Mouse (Mus musculus) megakaryocyte, embryonic 14.5 days (primary cell): ENCODE data around the gene Ryr1. TPM values are rescaled to one million over a fixed set of nuclear protein-coding genes. Genes with fewer than 3 reads are reported as not detected.

Experiments
- H3K27me3 ChIP-seq: replicated peaks from 2 replicates; pipeline ENCODE3; 2012; ENCODE audit warnings: inconsistent platforms
- H3K36me3 ChIP-seq: replicated peaks from 2 replicates; pipeline ENCODE3; 2012; ENCODE audit warnings: low read length, inconsistent platforms, mixed read lengths
- H3K4me1 ChIP-seq: 2 replicates; pipeline ENCODE4 v1.6.1; 2012; ENCODE audit warnings: inconsistent platforms
- H3K4me3 ChIP-seq: replicated peaks from 2 replicates; pipeline ENCODE3; 2012; ENCODE audit warnings: moderate library complexity, mild to moderate bottlenecking, inconsistent platforms
- H3K9me3 ChIP-seq: 2 replicates; pipeline ENCODE4 v1.6.1; 2012; ENCODE audit warnings: inconsistent platforms
- FLI1 ChIP-seq: IDR thresholded peaks from 2 replicates; pipeline ENCODE4 v1.6.1; 2012; ENCODE audit warnings: low read length, inconsistent platforms, mixed read lengths
- GATA1 ChIP-seq: IDR thresholded peaks from 3 replicates; pipeline ENCODE4 v1.6.1; 2012; ENCODE audit warnings: mixed read lengths, low read length, inconsistent platforms, borderline replicate concordance
- polyA plus RNA-seq: library from polyadenylated mRNA; stranded (reverse); fragments of >175 nt; gene quantifications from 2 replicates; pipeline ENCODE4 v1.2.3, GENCODE M21; 2012; ENCODE audit warnings: low replicate concordance; ENCODE audit not compliant: insufficient read depth

Ryr1 gene
- polyA plus RNA-seq, 1 experiment, result 0.12 TPM

DNA sequence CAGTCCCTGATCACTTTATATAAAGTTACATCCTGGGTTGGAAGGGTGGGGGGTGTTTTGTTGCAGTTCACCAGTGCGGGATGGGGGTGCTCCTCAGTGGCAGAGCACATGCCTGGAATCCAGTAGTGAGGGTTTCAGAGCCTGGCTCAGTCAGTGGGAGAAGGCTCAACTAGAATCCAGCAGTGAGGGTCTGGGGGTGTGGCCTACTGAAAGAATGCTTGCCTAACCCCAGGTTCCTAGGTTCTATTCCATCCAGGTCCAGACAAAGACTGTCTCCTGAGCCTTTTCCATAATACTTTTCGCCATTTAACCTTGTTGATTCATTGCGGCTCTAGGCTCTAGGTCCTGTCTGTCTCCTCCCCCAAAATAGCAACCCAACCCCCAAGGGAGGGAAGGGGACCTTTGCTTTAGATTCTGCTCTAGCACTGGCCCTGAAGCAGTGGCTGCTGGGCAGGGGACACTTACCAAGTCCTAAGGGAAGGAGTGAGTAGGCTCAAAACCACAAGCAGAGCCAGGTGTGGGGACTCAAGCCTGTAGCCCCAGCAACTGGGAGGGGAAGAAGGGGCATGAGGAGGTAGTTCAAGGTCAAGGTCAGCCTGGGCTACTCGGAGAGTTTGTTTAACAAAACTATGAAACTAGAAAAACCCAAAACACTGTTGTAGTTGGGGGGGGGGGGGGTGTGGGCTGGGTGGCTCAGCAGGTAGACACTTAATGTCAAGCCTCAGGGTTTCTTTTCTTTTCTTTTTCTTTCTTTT is 158.1 kb downstream of the Ryr1 start:
- TF ChIP-seq FLI1 (no peak), GATA1 (no peak)
- H3K4me3 ChIP-seq, result no peak overlapping the region
- H3K27me3 ChIP-seq, result no peaks in the 10 kb centered on the region
- peaks cover 39% of the 10 kb centered on the region for H3K4me1 ChIP-seq
- H3K36me3 ChIP-seq, result peaks cover 34% of the 10 kb centered on the region
- H3K9me3 ChIP-seq, result no peaks in the 10 kb centered on the region

DNA sequence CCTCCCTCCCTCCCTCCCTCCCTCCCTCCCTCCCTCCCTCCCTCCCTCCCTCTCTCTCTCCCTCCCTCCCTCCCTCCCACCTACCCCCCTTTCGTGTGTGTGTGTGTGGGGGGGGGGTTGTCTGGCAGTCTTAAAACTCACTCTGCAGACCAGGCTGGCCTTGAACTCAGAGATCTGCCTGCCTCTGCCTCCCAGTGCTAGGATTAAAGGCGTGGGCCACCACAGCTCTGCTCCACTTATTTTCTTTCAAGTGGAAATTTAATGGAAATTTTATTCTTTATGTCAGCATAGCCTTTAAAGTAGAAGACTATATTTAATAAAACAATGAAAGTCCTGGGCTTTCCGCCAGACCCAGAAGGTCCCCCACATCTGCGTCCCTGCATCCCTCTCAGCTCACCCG is 158.8 kb downstream of the Ryr1 start:
- H3K4me3 ChIP-seq, result no peak overlapping the region
- H3K4me1 ChIP-seq, result peaks cover 33% of the 10 kb centered on the region
- H3K27me3 ChIP-seq, result no peaks in the 10 kb centered on the region
- H3K9me3 ChIP-seq, result no peaks in the 10 kb centered on the region
- peaks cover 26% of the 10 kb centered on the region for H3K36me3 ChIP-seq
- no peak for TF ChIP-seq GATA1
- no peak for TF ChIP-seq FLI1

DNA sequence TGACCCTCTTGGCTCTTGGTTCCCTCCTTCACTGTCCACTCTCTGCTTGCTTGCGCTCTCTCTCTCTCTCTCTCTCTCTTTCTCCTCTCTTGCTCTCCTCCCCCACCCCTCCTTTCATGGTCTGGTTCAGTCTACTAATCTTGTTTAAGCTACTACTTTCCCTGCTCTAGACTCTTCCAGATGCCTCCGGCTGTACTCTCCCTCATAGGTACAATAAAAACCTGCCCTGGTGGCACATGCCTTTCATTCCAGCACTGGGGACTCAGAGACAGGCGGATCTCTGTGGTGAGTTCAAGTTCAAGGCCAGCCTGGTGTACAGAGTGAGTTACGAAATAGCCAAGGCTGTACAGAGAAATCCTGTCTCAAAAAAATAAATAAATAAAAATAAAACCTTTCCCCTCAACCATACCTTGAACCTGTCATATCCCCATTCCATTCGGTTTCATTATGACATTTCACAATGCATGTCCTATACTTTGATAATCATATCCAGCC is 159.6 kb downstream of the Ryr1 start:
- Histone ChIP-seq H3K36me3 (peaks cover 18% of the 10 kb centered on the region), H3K4me3 (no peak overlapping the region), H3K27me3 (no peaks in the 10 kb centered on the region), H3K4me1 (peaks cover 37% of the 10 kb centered on the region), H3K9me3 (no peaks in the 10 kb centered on the region)
- TF ChIP-seq GATA1 (no peak), FLI1 (no peak)

DNA sequence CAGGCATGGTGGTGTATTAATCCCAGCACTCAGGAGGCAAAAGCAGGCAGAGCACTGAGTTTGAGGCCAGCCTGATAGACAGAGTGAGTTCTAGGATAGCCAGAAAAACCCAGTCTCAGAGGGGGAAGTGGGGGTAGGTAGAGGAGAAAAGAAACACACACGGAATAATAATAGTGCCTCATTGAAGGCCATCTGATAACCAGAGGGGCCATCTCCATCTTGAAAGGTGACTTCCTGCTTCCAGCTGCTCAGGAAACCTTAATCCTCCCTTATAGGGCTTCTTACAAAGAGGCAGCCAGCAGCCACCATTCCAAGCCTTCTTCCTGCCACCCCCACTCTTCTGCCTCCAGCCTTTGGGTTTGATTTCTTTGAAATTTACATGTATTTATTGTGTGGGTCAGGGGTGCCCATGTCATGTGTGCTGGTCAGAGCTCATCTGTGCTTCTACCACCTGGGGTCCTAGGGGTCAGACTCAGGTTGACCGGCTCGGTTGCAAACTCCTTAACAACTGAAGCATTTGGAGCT is 161.5 kb downstream of the Ryr1 start:
- Histone ChIP-seq H3K4me3 (peak overlapping the region; percentile 29), H3K27me3 (no peaks in the 10 kb centered on the region), H3K9me3 (no peaks in the 10 kb centered on the region), H3K36me3 (peaks cover 2% of the 10 kb centered on the region), H3K4me1 (peaks cover 51% of the 10 kb centered on the region)
- no peak for TF ChIP-seq GATA1
- TF ChIP-seq FLI1, result no peak

DNA sequence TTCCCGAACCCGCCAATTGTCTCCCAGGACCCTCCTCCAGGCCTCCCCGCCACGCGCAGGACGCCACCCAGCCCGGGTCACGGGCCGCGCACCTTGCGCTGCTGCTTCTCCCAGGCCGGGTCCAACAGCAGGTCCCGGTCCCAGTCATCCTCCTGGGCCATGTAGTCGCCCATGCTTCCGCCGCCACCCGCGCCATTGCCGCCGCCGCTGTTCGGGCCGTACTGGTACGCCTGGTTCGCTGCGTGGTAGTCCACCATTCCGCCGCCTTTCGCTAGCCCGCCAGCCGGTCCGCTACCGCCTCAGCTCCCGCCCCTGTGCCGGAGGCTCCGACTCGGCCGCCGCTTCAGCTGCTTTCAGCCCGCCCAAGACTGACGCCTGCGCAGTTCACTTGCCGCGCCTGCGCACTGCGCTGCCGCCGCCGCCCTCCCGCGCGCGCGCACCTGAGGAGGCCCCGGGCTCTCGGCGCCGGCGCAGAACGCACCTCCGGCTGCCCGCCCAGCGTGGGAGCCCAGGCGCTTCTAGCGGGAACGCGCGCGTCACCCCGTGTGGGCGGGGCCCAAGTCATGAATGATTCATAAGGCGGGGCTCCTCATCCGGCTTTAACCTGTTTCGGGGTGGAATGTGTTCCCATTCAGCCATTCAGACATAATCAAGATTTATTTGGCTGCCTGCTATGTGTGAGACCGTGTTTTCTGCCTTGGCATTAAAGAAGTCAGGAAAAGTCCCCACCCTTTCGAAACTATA is 162.9 kb downstream of the Ryr1 start, which contains the start of gene Actn4:
Gene Actn4, minus strand, starts transcription at position 414 of the 744 bp plus-strand sequence.
- H3K9me3 ChIP-seq, result no peaks in the 10 kb centered on the region
- H3K36me3 ChIP-seq, result peaks cover 5% of the 10 kb centered on the region
- no peaks in the 10 kb centered on the region for H3K27me3 ChIP-seq
- peak within 1 kb of the TSS; percentile 96 for H3K4me3 ChIP-seq
- peaks cover 64% of the 10 kb centered on the region for H3K4me1 ChIP-seq
- TF ChIP-seq FLI1 (no peak), GATA1 (no peak)

DNA sequence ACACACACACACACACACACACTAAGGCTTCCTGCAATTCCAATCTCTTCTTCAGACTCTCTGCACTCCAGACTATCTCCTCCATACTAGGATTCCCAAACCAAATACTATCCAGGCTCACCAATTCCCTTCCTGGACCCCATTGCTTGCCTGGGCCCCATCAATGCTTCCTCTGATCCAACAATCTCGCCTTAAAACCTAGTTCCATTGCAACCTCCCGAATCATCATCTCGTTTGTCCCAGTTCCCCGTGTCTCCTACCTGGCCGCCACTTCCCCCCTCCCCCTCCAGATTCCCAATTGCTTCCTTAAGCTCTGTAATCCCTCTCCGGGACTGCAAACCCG is 163.4 kb downstream of the Ryr1 start:
- H3K4me3 ChIP-seq, result peak overlapping the region; percentile 96
- TF ChIP-seq GATA1 (no peak), FLI1 (no peak)
- H3K4me1 ChIP-seq, result peaks cover 70% of the 10 kb centered on the region
- peaks cover 10% of the 10 kb centered on the region for H3K36me3 ChIP-seq
- no peaks in the 10 kb centered on the region for H3K27me3 ChIP-seq
- no peaks in the 10 kb centered on the region for H3K9me3 ChIP-seq

DNA sequence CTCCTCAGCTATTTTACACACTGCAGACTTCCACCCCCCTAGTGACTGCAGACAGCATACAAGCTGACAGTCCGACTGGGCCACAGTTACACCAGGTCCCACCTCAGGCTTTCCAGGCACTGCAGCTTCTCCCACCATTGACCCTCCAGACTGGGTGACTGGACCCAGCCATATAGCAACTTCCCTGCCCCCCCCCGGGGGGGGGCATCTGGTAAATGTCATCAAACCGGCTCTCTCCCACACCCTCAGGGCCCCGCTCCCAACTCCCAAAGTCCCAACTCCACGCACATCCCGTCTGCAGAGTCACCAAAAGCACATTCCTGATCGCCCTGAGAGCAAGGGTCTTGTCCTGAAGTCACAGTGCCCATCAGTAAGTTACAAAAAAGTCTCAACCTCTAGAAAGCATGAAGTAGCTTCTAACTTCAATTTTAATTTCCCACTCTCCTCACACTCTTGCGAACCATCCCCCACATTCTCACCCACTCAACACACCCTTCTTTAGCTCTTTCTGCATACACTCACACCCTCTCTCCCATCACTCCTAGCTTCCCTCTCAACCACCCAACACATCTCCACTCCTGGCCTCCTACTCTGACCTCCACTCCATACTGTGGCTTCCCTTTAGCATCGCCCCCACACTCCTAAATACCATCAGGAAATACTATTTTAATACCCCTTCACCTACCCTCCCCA is 164.5 kb downstream of the Ryr1 start:
- Histone ChIP-seq H3K4me1 (peaks cover 80% of the 10 kb centered on the region), H3K27me3 (no peaks in the 10 kb centered on the region), H3K4me3 (peak overlapping the region; percentile 96), H3K36me3 (peaks cover 18% of the 10 kb centered on the region), H3K9me3 (no peaks in the 10 kb centered on the region)
- no peak for TF ChIP-seq FLI1

DNA sequence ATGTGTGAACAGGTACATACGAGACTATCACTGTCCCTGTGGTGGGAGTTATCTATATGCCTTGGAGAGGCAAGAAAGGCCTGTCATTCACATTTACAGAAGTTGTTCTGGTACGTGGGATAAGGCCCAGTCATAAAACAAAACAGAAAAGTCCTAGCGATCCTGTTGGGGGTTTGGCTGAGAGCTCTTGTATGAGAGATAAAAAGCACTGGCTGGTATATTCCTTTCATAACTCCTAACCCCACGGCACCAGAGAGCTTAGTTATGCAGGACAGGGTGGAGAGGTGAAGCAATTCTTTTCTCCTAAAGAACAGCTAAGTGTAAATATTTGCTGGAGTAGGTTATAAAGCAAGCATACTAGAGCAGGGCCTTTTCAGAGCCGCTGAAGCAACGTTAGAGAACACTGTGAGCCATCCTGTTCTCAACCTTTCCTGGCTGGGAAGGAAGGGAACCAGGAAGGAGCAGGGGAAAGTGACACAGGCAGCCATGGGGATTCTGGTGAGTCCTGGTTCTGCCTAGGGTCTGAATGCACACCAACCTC is 165.4 kb downstream of the Ryr1 start:
- no peaks in the 10 kb centered on the region for H3K27me3 ChIP-seq
- H3K4me3 ChIP-seq, result peak overlapping the region; percentile 96
- no peaks in the 10 kb centered on the region for H3K9me3 ChIP-seq
- TF ChIP-seq FLI1, result no peak
- TF ChIP-seq GATA1, result no peak
- peaks cover 27% of the 10 kb centered on the region for H3K36me3 ChIP-seq
- peaks cover 84% of the 10 kb centered on the region for H3K4me1 ChIP-seq

DNA sequence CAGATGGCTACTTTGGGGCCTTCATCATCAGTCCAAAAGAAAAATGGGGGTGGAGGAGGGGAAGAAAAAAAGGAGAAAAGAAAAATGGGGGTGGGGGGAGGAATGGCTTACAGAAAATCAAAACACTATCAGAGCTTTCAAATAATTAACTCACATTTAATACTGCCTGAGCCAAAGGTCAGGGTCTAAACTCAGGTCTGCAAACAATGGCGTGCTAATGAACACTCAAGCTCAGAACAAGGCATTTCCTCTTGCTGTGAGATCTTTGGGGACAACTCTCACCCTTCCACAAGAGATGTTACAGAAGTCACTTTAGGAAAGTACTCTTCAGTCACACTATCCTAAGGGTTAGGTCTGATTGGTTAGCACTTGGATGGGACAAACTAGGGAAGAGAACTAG is 166.2 kb downstream of the Ryr1 start:
- peak overlapping the region; percentile 96 for H3K4me3 ChIP-seq
- TF ChIP-seq GATA1, result no peak
- TF ChIP-seq FLI1, result no peak
- H3K9me3 ChIP-seq, result no peaks in the 10 kb centered on the region
- no peaks in the 10 kb centered on the region for H3K27me3 ChIP-seq
- H3K4me1 ChIP-seq, result peaks cover 89% of the 10 kb centered on the region
- H3K36me3 ChIP-seq, result peaks cover 31% of the 10 kb centered on the region
